Mouse (Mus musculus): ENCODE results near the gene H2-Ke6. TPM values are rescaled to one million over a fixed set of nuclear protein-coding genes. Genes with fewer than 3 reads are reported as not detected.

Gene H2-Ke6
- polyA plus RNA-seq, 1 experiment from 2014 or later: 96.4 TPM

- Histone ChIP-seq H3K4me1 (peaks cover 78% of the 10 kb centered on the region), H3K27ac (no peak overlapping the region), H3K4me3 (no peak overlapping the region), H3K9me3 (no peaks in the 10 kb centered on the region), H3K36me3 (replicated peaks) (peaks cover 53% of the 10 kb centered on the region), H3K27me3 (ENCODE audit: poor library complexity, severe bottlenecking) (peaks cover 43% of the 10 kb centered on the region)
- DNase-seq (ENCODE audit: extremely low spot score, low spot score): no peak
- WGBS: 80% methylated on average over 10 of the region's 10 CpGs
These were observed 8.8 kb upstream of the H2-Ke6 start for GRCm38 (mm10) chr17:34036647-34037046.

- Histone ChIP-seq H3K4me3 (peak overlapping the region; percentile 3; the same call in 1 of the 2 replicates), H3K27ac (no peak overlapping the region), H3K36me3 (replicated peaks) (peaks cover 55% of the 10 kb centered on the region), H3K4me1 (peaks cover 71% of the 10 kb centered on the region), H3K9me3 (no peaks in the 10 kb centered on the region), H3K27me3 (ENCODE audit: poor library complexity, severe bottlenecking) (peaks cover 32% of the 10 kb centered on the region)
- DNase-seq (ENCODE audit: extremely low spot score, low spot score): no peak
- WGBS: 89% methylated on average over 9 of the region's 9 CpGs
These were observed 7.7 kb upstream of the H2-Ke6 start for GRCm38 (mm10) chr17:34035517-34035916.

- Histone ChIP-seq H3K4me1 (peaks cover 71% of the 10 kb centered on the region), H3K9me3 (no peaks in the 10 kb centered on the region), H3K36me3 (replicated peaks) (peaks cover 70% of the 10 kb centered on the region), H3K4me3 (peak overlapping the region; percentile 98; the same call in 1 of the 2 replicates), H3K27ac (no peak overlapping the region), H3K27me3 (ENCODE audit: poor library complexity, severe bottlenecking) (peaks cover 19% of the 10 kb centered on the region)
- DNase-seq (ENCODE audit: extremely low spot score, low spot score): peak; percentile 74
- 77% methylated on average over 10 of the region's 10 CpGs for WGBS
These were observed 6.2 kb upstream of the H2-Ke6 start for GRCm38 (mm10) chr17:34034064-34034463.

- H3K27me3 ChIP-seq (ENCODE audit: poor library complexity, severe bottlenecking): peaks cover 13% of the 10 kb centered on the region
- 94% methylated on average over 9 of the region's 9 CpGs for WGBS
- H3K9me3 ChIP-seq: no peaks in the 10 kb centered on the region
- peak overlapping the region; percentile 98 for H3K4me3 ChIP-seq
- H3K4me1 ChIP-seq: peaks cover 71% of the 10 kb centered on the region
- peak overlapping the region; percentile 100; the same call in 1 of the 2 replicates for H3K27ac ChIP-seq
- H3K36me3 ChIP-seq (replicated peaks): peaks cover 76% of the 10 kb centered on the region
- no peak for DNase-seq (ENCODE audit: extremely low spot score, low spot score)
These were observed 5.6 kb upstream of the H2-Ke6 start for GRCm38 (mm10) chr17:34033441-34033840.

- DNase-seq (ENCODE audit: extremely low spot score, low spot score): no peak
- peaks cover 76% of the 10 kb centered on the region for H3K36me3 ChIP-seq (replicated peaks)
- peak overlapping the region; percentile 100 for H3K27ac ChIP-seq
- H3K4me3 ChIP-seq: peak overlapping the region; percentile 98
- no peaks in the 10 kb centered on the region for H3K9me3 ChIP-seq
- H3K4me1 ChIP-seq: peaks cover 71% of the 10 kb centered on the region
- peaks cover 6% of the 10 kb centered on the region for H3K27me3 ChIP-seq (ENCODE audit: poor library complexity, severe bottlenecking)
- WGBS: 62% methylated on average over 9 of the region's 9 CpGs
These were observed 4.9 kb upstream of the H2-Ke6 start for GRCm38 (mm10) chr17:34032806-34033205.

DNA sequence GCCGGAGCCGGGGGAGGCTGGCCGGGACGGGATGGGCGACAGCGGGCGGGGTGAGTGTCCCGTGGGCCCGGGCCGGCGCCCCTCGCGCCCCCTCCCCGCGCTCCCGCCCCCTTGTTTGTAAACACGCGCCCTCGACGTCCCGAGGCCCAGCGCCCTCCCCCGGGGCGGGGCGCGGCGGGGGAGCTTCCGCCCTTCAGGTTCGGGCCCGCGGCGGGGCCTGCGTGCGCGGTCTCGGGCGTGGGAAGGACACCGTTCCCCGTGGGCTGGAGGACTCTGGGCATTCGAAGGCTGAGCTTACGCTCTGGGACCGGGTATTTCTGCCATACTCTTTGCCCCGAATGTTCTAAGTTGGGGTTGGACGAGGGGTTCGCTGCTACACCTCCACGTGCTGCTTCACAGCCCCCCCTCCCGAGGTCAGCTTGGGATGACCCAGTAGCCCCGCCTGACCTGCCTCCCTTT lies 4.3 kb upstream of the H2-Ke6 start:
- H3K4me3 ChIP-seq: peak overlapping the region; percentile 98
- DNase-seq (ENCODE audit: extremely low spot score, low spot score): peak; percentile 46
- H3K36me3 ChIP-seq (replicated peaks): peaks cover 70% of the 10 kb centered on the region
- no peaks in the 10 kb centered on the region for H3K9me3 ChIP-seq
- H3K4me1 ChIP-seq: peaks cover 71% of the 10 kb centered on the region
- WGBS: under 1% methylated on average over 45 of the region's 48 CpGs
- 0 out of 2 replicates have a peak, but pooled peaks cover under 1% of the 10 kb centered on the region for H3K27me3 ChIP-seq (ENCODE audit: poor library complexity, severe bottlenecking)
- H3K27ac ChIP-seq: peak overlapping the region; percentile 100

DNA sequence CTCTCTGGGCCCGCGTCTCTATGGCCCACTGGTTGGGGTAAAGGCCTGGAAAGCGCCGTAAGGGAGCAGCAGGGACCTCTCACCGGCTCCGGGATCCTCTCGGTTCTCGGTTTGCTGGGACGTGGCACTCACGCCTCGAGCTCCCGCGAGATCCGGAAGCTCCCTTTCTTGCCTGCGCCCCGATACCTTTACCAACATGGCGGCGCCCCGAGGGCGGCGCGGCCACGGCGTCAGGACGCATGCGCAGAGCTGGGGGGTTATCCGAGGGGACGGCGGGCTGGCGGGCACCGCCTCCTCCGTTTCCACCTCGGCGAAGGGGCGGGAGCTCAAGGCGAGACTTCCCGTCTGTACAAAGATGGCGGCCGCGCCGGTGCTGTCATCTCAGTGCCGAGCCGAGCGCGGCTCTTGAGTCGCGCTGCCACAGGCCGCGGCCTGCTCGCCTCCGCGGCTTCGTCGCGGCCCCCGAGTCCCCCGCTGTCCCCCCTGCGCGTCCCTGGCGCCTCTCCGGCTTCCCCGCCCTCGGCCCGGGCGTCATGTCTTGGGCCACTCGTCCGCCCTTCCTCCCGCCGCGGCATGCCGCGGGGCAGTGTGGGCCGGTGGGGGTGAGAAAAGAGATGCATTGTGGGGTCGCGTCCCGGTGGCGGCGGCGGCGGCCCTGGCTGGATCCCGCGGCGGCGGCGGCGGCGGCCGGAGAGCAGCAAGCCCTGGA lies 3.8 kb upstream of the H2-Ke6 start, which contains the start of the genes Slc39a7 and Rxrb:
Slc39a7 (minus strand) TSS at position 218 of the 709 bp plus-strand sequence.
Rxrb (plus strand) TSS at position 348 of the 709 bp plus-strand sequence.
- H3K4me3 ChIP-seq: peak within 1 kb of the TSS; percentile 98
- DNase-seq (ENCODE audit: extremely low spot score, low spot score): peak; percentile 99
- no peaks in the 10 kb centered on the region for H3K9me3 ChIP-seq
- peaks cover 75% of the 10 kb centered on the region for H3K4me1 ChIP-seq
- H3K27ac ChIP-seq: peak within 1 kb of the TSS; percentile 100
- H3K27me3 ChIP-seq (ENCODE audit: poor library complexity, severe bottlenecking): no peaks in the 10 kb centered on the region
- WGBS: under 1% methylated on average over 78 of the region's 88 CpGs
- peaks cover 64% of the 10 kb centered on the region for H3K36me3 ChIP-seq (replicated peaks)

- Histone ChIP-seq H3K27me3 (ENCODE audit: poor library complexity, severe bottlenecking) (no peaks in the 10 kb centered on the region), H3K27ac (peak overlapping the region; percentile 100), H3K4me1 (peaks cover 77% of the 10 kb centered on the region), H3K36me3 (replicated peaks) (peaks cover 57% of the 10 kb centered on the region), H3K9me3 (no peaks in the 10 kb centered on the region), H3K4me3 (peak overlapping the region; percentile 98)
- WGBS: 7% methylated on average over 20 of the region's 20 CpGs
- DNase-seq (ENCODE audit: extremely low spot score, low spot score): no peak
These were observed 3.0 kb upstream of the H2-Ke6 start for GRCm38 (mm10) chr17:34030861-34031326.

DNA sequence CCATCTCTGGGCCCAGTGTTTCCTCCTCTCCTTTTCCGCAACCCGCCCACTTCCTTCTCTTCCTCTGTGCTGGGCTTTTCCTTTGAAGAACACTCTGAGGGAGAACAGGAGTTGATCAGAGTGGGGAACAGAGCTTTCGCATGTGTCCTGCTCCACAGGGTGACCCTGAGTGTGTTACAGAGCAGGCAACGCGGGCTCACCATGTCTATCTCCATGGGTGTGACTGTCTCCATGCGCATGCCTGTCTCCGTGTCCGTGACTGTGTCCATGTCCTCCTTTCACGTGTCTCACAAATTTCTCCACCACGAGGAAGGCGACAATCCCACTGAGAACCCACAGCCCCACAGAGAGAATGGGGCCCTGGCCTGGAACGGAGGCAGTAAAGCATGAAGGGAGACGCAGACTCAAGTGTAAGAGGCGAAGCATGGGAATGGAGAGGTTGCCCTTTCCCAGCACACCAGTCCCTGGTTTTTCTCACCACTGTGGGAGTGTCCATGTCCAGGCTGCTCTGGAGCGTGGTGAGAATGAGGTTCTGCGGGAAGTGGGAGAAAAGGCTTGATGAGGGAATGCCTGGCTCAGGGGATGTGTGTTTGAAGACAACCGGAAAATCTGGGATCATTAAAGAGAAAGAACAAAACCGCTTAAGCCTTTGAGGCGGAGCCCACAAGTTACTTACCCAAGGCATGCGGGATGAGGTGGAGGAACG lies 2.2 kb upstream of the H2-Ke6 start:
- peak overlapping the region; percentile 98 for H3K4me3 ChIP-seq
- peak overlapping the region; percentile 100 for H3K27ac ChIP-seq
- H3K9me3 ChIP-seq: no peaks in the 10 kb centered on the region
- DNase-seq (ENCODE audit: extremely low spot score, low spot score): no peak
- 79% methylated on average over 21 of the region's 21 CpGs for WGBS
- H3K36me3 ChIP-seq (replicated peaks): peaks cover 49% of the 10 kb centered on the region
- no peaks in the 10 kb centered on the region for H3K27me3 ChIP-seq (ENCODE audit: poor library complexity, severe bottlenecking)
- H3K4me1 ChIP-seq: peaks cover 85% of the 10 kb centered on the region

DNA sequence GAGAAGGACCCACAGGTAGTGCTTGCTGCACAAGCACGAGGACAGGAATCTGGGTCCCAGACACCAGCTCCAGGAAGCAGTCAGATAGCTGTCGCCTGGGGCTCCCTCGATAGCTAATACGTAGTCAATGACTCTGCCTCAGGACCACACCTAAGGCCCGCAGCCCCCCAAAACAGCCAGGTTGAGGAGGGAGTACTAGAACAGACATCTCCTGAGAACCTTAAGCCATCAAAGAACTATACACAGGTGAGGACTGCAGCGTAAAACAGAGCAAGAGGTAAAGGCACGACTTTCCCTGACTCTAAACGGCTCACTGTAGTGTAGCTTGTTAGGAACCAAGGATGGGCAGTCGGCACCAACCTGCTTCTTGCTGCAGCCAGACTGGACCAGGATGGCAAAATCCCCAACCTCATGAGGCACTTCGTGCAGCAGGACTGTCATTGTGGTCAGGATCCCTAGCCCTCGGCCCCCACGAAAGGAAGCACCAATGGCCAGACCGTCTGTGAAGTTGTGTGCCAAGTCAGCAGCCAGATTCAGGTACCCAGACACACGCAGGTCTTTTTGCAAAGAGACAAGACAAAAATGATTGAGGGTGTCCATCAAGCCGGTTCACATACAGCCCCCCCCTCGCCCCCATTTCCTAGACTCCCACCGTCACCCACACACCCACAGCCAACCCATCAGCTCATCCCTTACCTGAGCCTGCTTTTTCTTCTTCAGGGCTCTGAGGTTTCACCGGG lies 1.5 kb upstream of the H2-Ke6 start:
- DNase-seq (ENCODE audit: extremely low spot score, low spot score): no peak
- 90% methylated on average over 18 of the region's 18 CpGs for WGBS
- Histone ChIP-seq H3K36me3 (replicated peaks) (peaks cover 41% of the 10 kb centered on the region), H3K27ac (peak overlapping the region; percentile 100), H3K4me1 (peaks cover 85% of the 10 kb centered on the region), H3K27me3 (ENCODE audit: poor library complexity, severe bottlenecking) (no peaks in the 10 kb centered on the region), H3K4me3 (peak overlapping the region; percentile 98), H3K9me3 (no peaks in the 10 kb centered on the region)

DNA sequence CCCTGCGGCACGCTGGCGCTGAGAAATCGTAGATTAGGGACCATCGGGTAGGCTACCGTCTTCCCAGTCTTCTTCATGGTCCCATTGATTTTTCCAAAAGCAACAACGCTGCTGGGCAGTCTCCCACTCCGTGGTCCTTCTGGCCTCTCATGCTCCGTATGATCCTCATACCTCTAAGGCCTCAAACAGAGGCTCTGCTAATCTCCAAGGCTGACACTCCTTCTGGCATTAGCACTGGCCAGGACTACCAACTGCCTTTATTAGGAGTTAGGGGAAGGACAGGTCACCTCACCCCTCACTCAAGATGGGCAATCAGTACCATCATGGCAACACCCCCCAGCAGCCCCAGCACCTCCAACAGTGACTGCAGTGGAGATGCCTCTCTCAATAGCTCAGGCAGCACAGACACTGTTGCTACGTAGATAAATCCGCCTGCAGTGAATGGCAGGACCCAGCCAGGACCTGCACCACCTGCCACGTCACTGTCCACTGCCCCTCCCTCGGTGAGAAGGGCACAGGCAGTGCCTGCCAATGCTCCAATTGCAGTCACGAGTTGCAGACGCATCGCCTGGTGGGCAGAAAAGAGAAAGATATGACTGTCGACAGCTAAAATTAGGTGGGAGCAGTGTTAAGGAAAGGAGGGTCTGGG lies 765 bp upstream of the H2-Ke6 start:
- H3K9me3 ChIP-seq: no peaks in the 10 kb centered on the region
- no peaks in the 10 kb centered on the region for H3K27me3 ChIP-seq (ENCODE audit: poor library complexity, severe bottlenecking)
- H3K4me1 ChIP-seq: peaks cover 85% of the 10 kb centered on the region
- H3K27ac ChIP-seq: peak overlapping the region; percentile 100
- peaks cover 38% of the 10 kb centered on the region for H3K36me3 ChIP-seq (replicated peaks)
- H3K4me3 ChIP-seq: peak overlapping the region; percentile 98
- DNase-seq (ENCODE audit: extremely low spot score, low spot score): no peak
- 53% methylated on average over 17 of the region's 17 CpGs for WGBS
